Mouse (Mus musculus) hindbrain, embryonic 11.5 days (tissue): ENCODE results near the gene Th. TPM values are rescaled to one million over a fixed set of nuclear protein-coding genes. Genes with fewer than 3 reads are reported as not detected.
A peak's percentile ranks its signal among the peaks of the same experiment; 100 is the strongest.

Source experiments
- ATAC-seq: fragments of 200-750 bp; cut with Nextera tagmentation; 2 replicates; pipeline ENCODE4 v1.8.0; 2017; ENCODE audit warnings: mild to moderate bottlenecking, moderate TSS enrichment, moderate library complexity; ENCODE audit not compliant: low FRiP score
- DNase-seq: peaks from one replicate; pipeline ENCODE4 v3.0.0-alpha.2; 2015; ENCODE audit warnings: low spot score
- H3K27ac ChIP-seq: fragments of 300-500 bp; sonication (generic); 2 replicates; pipeline ENCODE4 v1.5.1; 2014; ENCODE audit warnings: mild to moderate bottlenecking, low read depth, low read length
- H3K27me3 ChIP-seq: fragments of 300-500 bp; sonication (generic); 2 replicates; pipeline ENCODE4 v1.6.1; 2014; ENCODE audit warnings: mild to moderate bottlenecking, low read length, moderate library complexity, mixed read lengths; ENCODE audit not compliant: control insufficient read depth, insufficient read depth
- H3K36me3 ChIP-seq: fragments of 300-500 bp; sonication (generic); 2 replicates; pipeline ENCODE4 v1.6.1; 2014; ENCODE audit warnings: mild to moderate bottlenecking, low read length, moderate library complexity, mixed read lengths; ENCODE audit not compliant: control insufficient read depth, insufficient read depth
- H3K4me1 ChIP-seq: fragments of 300-500 bp; sonication (generic); replicated peaks from 2 replicates; pipeline ENCODE4 v1.6.1; 2014; ENCODE audit warnings: low read length, mixed read lengths; ENCODE audit not compliant: control insufficient read depth, insufficient read depth
- H3K4me2 ChIP-seq: fragments of 300-500 bp; sonication (generic); replicated peaks from 2 replicates; pipeline ENCODE4 v1.6.1; 2014; ENCODE audit warnings: mild to moderate bottlenecking, low read depth, low read length
- H3K4me3 ChIP-seq: fragments of 300-500 bp; sonication (generic); 2 replicates; pipeline ENCODE4 v1.5.1; 2014; ENCODE audit warnings: low read depth, low read length
- H3K9ac ChIP-seq: fragments of 300-500 bp; sonication (generic); 2 replicates; pipeline ENCODE4 v1.6.1; 2014; ENCODE audit warnings: low read depth, low read length
- H3K9me3 ChIP-seq: fragments of 300-500 bp; sonication (generic); 2 replicates; pipeline ENCODE4 v1.6.1; 2016; ENCODE audit warnings: low read length; ENCODE audit not compliant: control insufficient read depth
- WGBS: fragments of 180-500 bp; shearing (Covaris S2); extraction: QIAGEN DNeasy Blood & Tissue Kit; methylation state at CpG from one replicate; pipeline ENCODE4 v1.1.7; 2014; 5-methylcytosine and 5-hydroxymethylcytosine counted together
- polyA plus RNA-seq: library from polyadenylated mRNA; unstranded; fragments of >200 nt; fragmentation: Nextera tagmentation; extraction: Ambion mirVana; gene quantifications from 2 replicates; pipeline ENCODE4 v1.2.1, GENCODE M21; 2014

Gene Th
- polyA plus RNA-seq, 1 experiment from 2014 or later: 13.4 TPM

GRCm38 (mm10) chr7:142910104-142910503 is 20.8 kb downstream of the Th start:
- Histone ChIP-seq H3K9ac (no peak overlapping the region), H3K9me3 (no peaks in the 10 kb centered on the region), H3K27me3 (no peaks in the 10 kb centered on the region), H3K27ac (no peak overlapping the region), H3K4me3 (no peak overlapping the region), H3K36me3 (no peaks in the 10 kb centered on the region), H3K4me2 (no peak overlapping the region), H3K4me1 (no peaks in the 10 kb centered on the region)
- ATAC-seq (no peak), DNase-seq (no peak)
- WGBS: 87% methylated on average over 2 of the region's 2 CpGs

- ATAC-seq (no peak), DNase-seq (no peak)
- Histone ChIP-seq H3K9ac (no peak overlapping the region), H3K36me3 (no peaks in the 10 kb centered on the region), H3K4me3 (no peak overlapping the region), H3K27me3 (no peaks in the 10 kb centered on the region), H3K4me2 (no peak overlapping the region), H3K27ac (no peak overlapping the region), H3K9me3 (no peaks in the 10 kb centered on the region), H3K4me1 (no peaks in the 10 kb centered on the region)
- WGBS: 44% methylated on average over 2 of the region's 2 CpGs
These were observed 21.3 kb downstream of the Th start for GRCm38 (mm10) chr7:142909622-142910021.

- Histone ChIP-seq H3K4me3 (no peak overlapping the region), H3K27ac (no peak overlapping the region), H3K36me3 (no peaks in the 10 kb centered on the region), H3K9ac (no peak overlapping the region), H3K4me2 (no peak overlapping the region), H3K27me3 (no peaks in the 10 kb centered on the region), H3K9me3 (no peaks in the 10 kb centered on the region), H3K4me1 (0 out of 2 replicates have a peak, but pooled peaks cover 4% of the 10 kb centered on the region)
- ATAC-seq (peak; percentile 26; the same call in 1 of the 2 replicates), DNase-seq (peak; percentile 7)
- 59% methylated on average over 5 of the region's 5 CpGs for WGBS
These were observed 25.3 kb downstream of the Th start for GRCm38 (mm10) chr7:142905606-142906005.

GRCm38 (mm10) chr7:142904331-142904730 is 26.6 kb downstream of the Th start:
- Histone ChIP-seq H3K27ac (peak overlapping the region; percentile 33; the same call in 1 of the 2 replicates), H3K9me3 (no peaks in the 10 kb centered on the region), H3K36me3 (no peaks in the 10 kb centered on the region), H3K9ac (no peak overlapping the region), H3K4me1 (0 out of 2 replicates have a peak, but pooled peaks cover 4% of the 10 kb centered on the region), H3K4me3 (no peak overlapping the region), H3K4me2 (no peak overlapping the region), H3K27me3 (no peaks in the 10 kb centered on the region)
- DNase-seq (peak; percentile 27), ATAC-seq (no peak)
- 66% methylated on average over 7 of the region's 7 CpGs for WGBS

GRCm38 (mm10) chr7:142902931-142903330 is 28.0 kb downstream of the Th start:
- H3K27ac ChIP-seq: peak overlapping the region; percentile 51
- 23% methylated on average over 4 of the region's 4 CpGs for WGBS
- H3K9ac ChIP-seq: no peak overlapping the region
- H3K36me3 ChIP-seq: no peaks in the 10 kb centered on the region
- H3K9me3 ChIP-seq: no peaks in the 10 kb centered on the region
- ATAC-seq (peak; percentile 65), DNase-seq (peak; percentile 27)
- no peak overlapping the region for H3K4me2 ChIP-seq
- H3K4me3 ChIP-seq: no peak overlapping the region
- H3K27me3 ChIP-seq: no peaks in the 10 kb centered on the region
- 0 out of 2 replicates have a peak, but pooled peaks cover 4% of the 10 kb centered on the region for H3K4me1 ChIP-seq

GRCm38 (mm10) chr7:142901774-142902173 is 29.2 kb downstream of the Th start:
- Histone ChIP-seq H3K36me3 (no peaks in the 10 kb centered on the region), H3K27me3 (no peaks in the 10 kb centered on the region), H3K4me3 (no peak overlapping the region), H3K4me1 (0 out of 2 replicates have a peak, but pooled peaks cover 4% of the 10 kb centered on the region), H3K4me2 (no peak overlapping the region), H3K27ac (no peak overlapping the region), H3K9me3 (no peaks in the 10 kb centered on the region), H3K9ac (no peak overlapping the region)
- 63% methylated on average over 7 of the region's 7 CpGs for WGBS
- DNase-seq: no peak
- no peak for ATAC-seq

- Histone ChIP-seq H3K27me3 (no peaks in the 10 kb centered on the region), H3K36me3 (no peaks in the 10 kb centered on the region), H3K9me3 (no peaks in the 10 kb centered on the region), H3K27ac (no peak overlapping the region), H3K9ac (0 out of 2 replicates have a peak overlapping the region, but pooled peaks have one; percentile 11), H3K4me2 (no peak overlapping the region), H3K4me3 (no peak overlapping the region), H3K4me1 (0 out of 2 replicates have a peak, but pooled peaks cover 4% of the 10 kb centered on the region)
- ATAC-seq (no peak), DNase-seq (peak; percentile 17)
- WGBS: 60% methylated on average over 19 of the region's 19 CpGs
These were observed 31.1 kb downstream of the Th start for GRCm38 (mm10) chr7:142899872-142900271.

GRCm38 (mm10) chr7:142897471-142897870 is 33.5 kb downstream of the Th start:
- Histone ChIP-seq H3K36me3 (no peaks in the 10 kb centered on the region), H3K4me1 (0 out of 2 replicates have a peak, but pooled peaks cover 2% of the 10 kb centered on the region), H3K27ac (0 out of 2 replicates have a peak overlapping the region, but pooled peaks have one; percentile 24), H3K9me3 (no peaks in the 10 kb centered on the region), H3K4me2 (no peak overlapping the region), H3K9ac (no peak overlapping the region), H3K27me3 (peaks cover 4% of the 10 kb centered on the region), H3K4me3 (no peak overlapping the region)
- peak; percentile 26 for DNase-seq
- ATAC-seq: no peak
- WGBS: 65% methylated on average over 1 of the region's 1 CpGs

- Histone ChIP-seq H3K27me3 (peaks cover 4% of the 10 kb centered on the region), H3K27ac (no peak overlapping the region), H3K4me1 (no peaks in the 10 kb centered on the region), H3K4me3 (no peak overlapping the region), H3K4me2 (no peak overlapping the region), H3K36me3 (no peaks in the 10 kb centered on the region), H3K9ac (no peak overlapping the region), H3K9me3 (no peaks in the 10 kb centered on the region)
- ATAC-seq (no peak), DNase-seq (no peak)
- 75% methylated on average over 10 of the region's 10 CpGs for WGBS
These were observed 34.8 kb downstream of the Th start for GRCm38 (mm10) chr7:142895901-142896665.
